In the genomic region with DNA sequence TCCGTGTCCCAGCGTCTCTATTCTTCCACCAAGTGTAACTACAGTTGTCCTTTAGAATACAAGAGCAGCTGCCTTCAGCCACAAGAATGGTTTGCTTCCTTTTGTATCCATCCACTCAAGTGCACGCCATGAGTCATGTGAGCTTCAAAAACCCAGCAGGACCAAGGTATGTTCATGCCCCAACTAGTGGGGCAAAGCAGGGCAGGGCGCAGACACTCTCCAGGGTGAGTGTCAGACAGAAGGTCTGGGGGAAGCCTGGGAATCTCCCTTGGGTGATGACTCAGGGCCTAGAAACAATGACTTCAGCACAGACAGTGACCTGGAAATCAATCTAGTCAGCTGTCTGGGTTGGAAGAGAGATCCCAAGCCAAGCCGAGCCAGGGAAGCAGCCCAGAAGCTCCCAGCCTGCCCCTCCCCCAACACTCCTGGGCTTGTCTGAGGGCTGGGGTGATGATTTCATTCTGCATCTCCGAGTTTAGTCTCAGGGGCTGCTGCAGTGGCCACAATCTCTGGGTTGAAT, we compare ENCODE assay signal across 9 mouse cellular contexts. TPM values are rescaled to one million over a fixed set of nuclear protein-coding genes. Genes with fewer than 3 reads are reported as not detected.
DNase-seq lines count a peak whose midpoint lies in the region; ATAC-seq and TF ChIP-seq lines count a peak whose summit lies in the region.
"Had no signal": no experiment of that assay in that cellular context is flagged by ENCODE, and none has a peak within 500 bp of the region (broad histone marks: within the 10 kb centered on the region; RNA-seq: fewer than 3 reads in every experiment).

No protein-coding gene starts in this region.

- peak; percentile 18; the same call in 1 of the 2 replicates for TF ChIP-seq EP300 in lung, postnatal 0 days (IDR thresholded peaks at IDR 0.05)

- H3K27ac ChIP-seq in lung, postnatal 0 days (ENCODE audit: low read length), result no peak overlapping the region
- H3K27ac ChIP-seq in forebrain, embryonic 12.5 days, result peak overlapping the region; percentile 69
- H3K27ac ChIP-seq in midbrain, embryonic 10.5 days (replicated peaks), result peak overlapping the region; percentile 63
- H3K27ac ChIP-seq: liver, embryonic 15.5 days had no signal

- peak; percentile 56 for DNase-seq in lung, postnatal 0 days (ENCODE audit: low spot score)
- no peak for DNase-seq in lung, postnatal 36 days
- peak; percentile 75 for DNase-seq in brain, adult 2 months (ENCODE audit: low read depth, low spot score)
- DNase-seq in heart, postnatal 14 days, result peak; percentile 79 to 81
- peak; percentile 46 for DNase-seq in midbrain, embryonic 10.5 days (ENCODE audit: low spot score)

- ATAC-seq in lung, postnatal 0 days, result peak; percentile 75
- ATAC-seq in forebrain, embryonic 12.5 days (ENCODE audit: low FRiP score), result peak; percentile 79
- no peak for ATAC-seq in granulocyte monocyte progenitor cell, adult 5-6 weeks (replicated peaks; ENCODE audit: poor library complexity, severe bottlenecking)
- no peak for ATAC-seq in activated CD4-positive, CD25-positive, alpha-beta regulatory T cell, adult 4 months

- no peaks in the 10 kb centered on the region for H3K36me3 ChIP-seq in lung, postnatal 0 days (ENCODE audit: insufficient read depth, low read length)
- no peaks in the 10 kb centered on the region for H3K36me3 ChIP-seq in forebrain, embryonic 12.5 days (replicated peaks)
- H3K36me3 ChIP-seq in midbrain, embryonic 10.5 days, result no peaks in the 10 kb centered on the region
- H3K36me3 ChIP-seq: liver, embryonic 15.5 days had no signal

- H3K9ac ChIP-seq in lung, postnatal 0 days (replicated peaks; ENCODE audit: low read depth), result no peak overlapping the region
- no peak overlapping the region for H3K9ac ChIP-seq in forebrain, embryonic 12.5 days
- H3K9ac ChIP-seq: liver, embryonic 15.5 days had no signal

- no peaks in the 10 kb centered on the region for H3K27me3 ChIP-seq in lung, postnatal 0 days (replicated peaks; ENCODE audit: insufficient read depth, low read length)
- peaks cover 16% of the 10 kb centered on the region; the same call in 1 of the 2 replicates for H3K27me3 ChIP-seq in forebrain, embryonic 12.5 days
- H3K27me3 ChIP-seq in midbrain, embryonic 10.5 days (ENCODE audit: low read depth, poor library complexity, severe bottlenecking), result peaks cover 27% of the 10 kb centered on the region

- no peaks in the 10 kb centered on the region for H3K9me3 ChIP-seq in lung, postnatal 0 days (ENCODE audit: low read length)
- H3K9me3 ChIP-seq in forebrain, embryonic 12.5 days, result no peaks in the 10 kb centered on the region
- no peaks in the 10 kb centered on the region for H3K9me3 ChIP-seq in midbrain, embryonic 10.5 days (replicated peaks)
- H3K9me3 ChIP-seq: liver, embryonic 15.5 days had no signal

- no peak for TF ChIP-seq CTCF in lung, postnatal 0 days (IDR thresholded peaks at IDR 0.05)

- 41% methylated on average over 6 of the region's 6 CpGs for WGBS in lung, postnatal 0 days
- WGBS in forebrain, embryonic 12.5 days, result 24% methylated on average over 6 of the region's 6 CpGs
- WGBS in midbrain, embryonic 10.5 days, result 40% methylated on average over 6 of the region's 6 CpGs

- peaks cover 4% of the 10 kb centered on the region; the same call in 1 of the 2 replicates for H3K4me1 ChIP-seq in lung, postnatal 0 days (ENCODE audit: insufficient read depth, low read depth, low read length)
- peaks cover 23% of the 10 kb centered on the region for H3K4me1 ChIP-seq in forebrain, embryonic 12.5 days
- H3K4me1 ChIP-seq in midbrain, embryonic 10.5 days, result peaks cover 25% of the 10 kb centered on the region

- H3K4me2 ChIP-seq in lung, postnatal 0 days (replicated peaks; ENCODE audit: low read depth, low read length), result no peak overlapping the region
- H3K4me2 ChIP-seq in forebrain, embryonic 12.5 days, result peak overlapping the region; percentile 58

- H3K4me3 ChIP-seq in lung, postnatal 0 days (ENCODE audit: low read depth, low read length), result no peak overlapping the region
- peak overlapping the region; percentile 32; the same call in 1 of the 2 replicates for H3K4me3 ChIP-seq in forebrain, embryonic 12.5 days (replicated peaks)
- H3K4me3 ChIP-seq in midbrain, embryonic 10.5 days, result 0 out of 2 replicates have a peak overlapping the region, but pooled peaks have one; percentile 49
- H3K4me3 ChIP-seq: liver, embryonic 15.5 days had no signal

- intact Hi-C loops in heart, postnatal 14 days (cut with DNase I), result no loop called here

RNA-seq across cellular contexts. Expression of gene Itpkb, which starts 17.4 kb away (rescaled TPM):
- 8.4 and 11.9 TPM in 2 replicates for polyA plus RNA-seq in lung, postnatal 0 days (2015; fragmentation: Nextera tagmentation; extraction: Ambion mirVana)
- polyA plus RNA-seq in forebrain, embryonic 12.5 days (2016; fragmentation: Nextera tagmentation; extraction: Ambion mirVana), result 3.7 and 4.2 TPM in 2 replicates
- 10 to 100 TPM; 76.8 to 79.6 TPM for total RNA-seq in heart, postnatal 14 days (2021)
- polyA plus RNA-seq in midbrain, embryonic 10.5 days (2016; fragmentation: Nextera tagmentation; extraction: Ambion mirVana), result 2.2 and 2.8 TPM in 2 replicates
- 18.7 and 19.6 TPM in 2 replicates for total RNA-seq in granulocyte monocyte progenitor cell, adult 5-6 weeks (2014; fragmentation: Nextera tagmentation)
- total RNA-seq in granulocyte monocyte progenitor cell, adult 5-6 weeks (2017), result 9.6 and 13.3 TPM in 2 replicates
- polyA plus RNA-seq in activated CD4-positive, CD25-positive, alpha-beta regulatory T cell, adult 4 months (2017; shearing (Covaris generic)), result 10 to 100 TPM; 29.8 to 38.2 TPM

RNA-seq across cellular contexts. Expression of gene Psen2, which starts 49.6 kb away (rescaled TPM):
- polyA plus RNA-seq in lung, postnatal 0 days (2015; fragmentation: Nextera tagmentation; extraction: Ambion mirVana), result 25.1 and 26.4 TPM in 2 replicates
- 6.4 and 7.9 TPM in 2 replicates for polyA plus RNA-seq in forebrain, embryonic 12.5 days (2016; fragmentation: Nextera tagmentation; extraction: Ambion mirVana)
- total RNA-seq in heart, postnatal 14 days (2021), result 10 to 100 TPM; 12.0 to 13.0 TPM
- polyA plus RNA-seq in midbrain, embryonic 10.5 days (2016; fragmentation: Nextera tagmentation; extraction: Ambion mirVana), result 6.2 and 6.5 TPM in 2 replicates
- total RNA-seq in granulocyte monocyte progenitor cell, adult 5-6 weeks (2014; fragmentation: Nextera tagmentation), result 25.5 and 27.9 TPM in 2 replicates
- total RNA-seq in granulocyte monocyte progenitor cell, adult 5-6 weeks (2017), result 19.6 and 24.5 TPM in 2 replicates
- 100 to 1,000 TPM; 109 to 116 TPM for polyA plus RNA-seq in activated CD4-positive, CD25-positive, alpha-beta regulatory T cell, adult 4 months (2017; shearing (Covaris generic))

Comparison
In these comparisons a context has a peak if more than half of its experiments do, and no peak if none do; other contexts are left out.
1. ATAC-seq: peak in lung, postnatal 0 days (single experiment) and forebrain, embryonic 12.5 days (single experiment); none in granulocyte monocyte progenitor cell, adult 5-6 weeks (single experiment) and activated CD4-positive, CD25-positive, alpha-beta regulatory T cell, adult 4 months (single experiment).